In genomic region chr6:108233070-108233469, GRCm38 (mm10) we compare ENCODE assay signal across 11 mouse cellular contexts. TPM values are rescaled to one million over a fixed set of nuclear protein-coding genes. Genes with fewer than 3 reads are reported as not detected.
DNase-seq lines count a peak whose midpoint lies in the region; ATAC-seq and TF ChIP-seq lines count a peak whose summit lies in the region.
"Had no signal": no experiment of that assay in that cellular context is flagged by ENCODE, and none has a peak within 500 bp of the region (broad histone marks: within the 10 kb centered on the region; RNA-seq: fewer than 3 reads in every experiment).

No protein-coding gene starts in this region.

- WGBS in intestine, embryonic 15.5 days, result 36% methylated on average over 6 of the region's 6 CpGs
- 37% methylated on average over 6 of the region's 6 CpGs for WGBS in intestine, postnatal 0 days
- WGBS in heart, adult 2 months, result 4% methylated on average over 6 of the region's 6 CpGs
- 13% methylated on average over 6 of the region's 6 CpGs for WGBS in kidney, adult 2 months

- no peaks in the 10 kb centered on the region for H3K36me3 ChIP-seq in intestine, embryonic 15.5 days
- no peaks in the 10 kb centered on the region for H3K36me3 ChIP-seq in intestine, postnatal 0 days (ENCODE audit: control insufficient read depth, insufficient read depth)
- H3K36me3 ChIP-seq in heart, adult 2 months (ENCODE audit: control insufficient read depth, insufficient read depth, low read length), result peaks cover 13% of the 10 kb centered on the region
- peaks cover under 1% of the 10 kb centered on the region for H3K36me3 ChIP-seq in kidney, adult 2 months (ENCODE audit: control insufficient read depth, insufficient read depth, low read length)

- peak; percentile 87 to 96 for DNase-seq in adrenal gland, adult (ENCODE audit: inconsistent age in 2 of 2, low spot score in 1 of 2)
- DNase-seq in heart, adult 2 months, result peak; percentile 60 to 63
- DNase-seq in kidney, adult 2 months, result peak; percentile 79
- DNase-seq in thymus, postnatal 14 days, result no peak
- DNase-seq in embryo, embryonic 9.5 days (ENCODE audit: extremely low spot score), result no peak
- DNase-seq in cerebellum, postnatal 25 days, result no peak
- DNase-seq: cerebellum, adult 2 months had no signal

- no peak overlapping the region for H3K4me3 ChIP-seq in intestine, embryonic 15.5 days (replicated peaks)
- H3K4me3 ChIP-seq in intestine, postnatal 0 days (ENCODE audit: low read depth, low read length), result no peak overlapping the region
- no peak overlapping the region for H3K4me3 ChIP-seq in heart, adult 2 months
- no peak overlapping the region for H3K4me3 ChIP-seq in kidney, adult 2 months (ENCODE audit: insufficient read depth, low read depth, low read length)

- no peak for TF ChIP-seq CTCF in intestine, postnatal 0 days (IDR thresholded peaks at IDR 0.05; ENCODE audit: low read depth)
- no peak for TF ChIP-seq CTCF in heart, adult 2 months (IDR thresholded peaks at IDR 0.05)
- no peak for TF ChIP-seq CTCF in kidney, adult 2 months (conservative IDR thresholded peaks at IDR 0.05; ENCODE audit: insufficient read depth, insufficient read length, low read depth, low read length)

- no peaks in the 10 kb centered on the region for H3K79me2 ChIP-seq in heart, adult 2 months (replicated peaks; ENCODE audit: control insufficient read depth, insufficient read depth, low read length)

- TF ChIP-seq EP300 in heart, adult 2 months (IDR thresholded peaks at IDR 0.05; ENCODE audit: insufficient read depth, low read depth, low read length), result peak; percentile 65; the same call in 1 of the 2 replicates

- peaks cover 22% of the 10 kb centered on the region for H3K4me1 ChIP-seq in intestine, embryonic 15.5 days (replicated peaks)
- H3K4me1 ChIP-seq in intestine, postnatal 0 days (replicated peaks; ENCODE audit: control insufficient read depth, insufficient read depth, low read length), result no peaks in the 10 kb centered on the region
- peaks cover 38% of the 10 kb centered on the region for H3K4me1 ChIP-seq in heart, adult 2 months (ENCODE audit: control insufficient read depth, insufficient read depth, low read length)
- H3K4me1 ChIP-seq in kidney, adult 2 months (ENCODE audit: control insufficient read depth, insufficient read depth, low read length), result peaks cover 66% of the 10 kb centered on the region

- intact Hi-C loops in heart, adult 2 months (cut with DNase I), result loop anchor here (2.0 to 5.0 kb wide), 2 partner anchors 18 to 94 kb away; no protein-coding TSS in a partner anchor

- H3K9me3 ChIP-seq in intestine, embryonic 15.5 days, result no peaks in the 10 kb centered on the region
- no peaks in the 10 kb centered on the region for H3K9me3 ChIP-seq in intestine, postnatal 0 days (ENCODE audit: control insufficient read depth)

- no peak overlapping the region for H3K4me2 ChIP-seq in intestine, embryonic 15.5 days (replicated peaks)
- no peak overlapping the region for H3K4me2 ChIP-seq in intestine, postnatal 0 days (replicated peaks; ENCODE audit: low read depth)

- H3K9ac ChIP-seq in intestine, embryonic 15.5 days, result no peak overlapping the region
- no peak overlapping the region for H3K9ac ChIP-seq in intestine, postnatal 0 days (ENCODE audit: low read depth, low read length)
- no peak overlapping the region for H3K9ac ChIP-seq in heart, adult 2 months (ENCODE audit: low read depth, low read length)
- H3K9ac ChIP-seq: liver, embryonic 14.5 days had no signal

- peak; percentile 29; the same call in 1 of the 2 replicates for ATAC-seq in intestine, embryonic 15.5 days
- ATAC-seq in intestine, postnatal 0 days, result no peak
- ATAC-seq: inflammation-experienced regulatory T-cells, adult 6 months had no signal

- no peak overlapping the region for H3K27ac ChIP-seq in intestine, embryonic 15.5 days
- H3K27ac ChIP-seq in intestine, postnatal 0 days (ENCODE audit: low read depth, low read length), result no peak overlapping the region
- H3K27ac ChIP-seq in heart, adult 2 months, result peak overlapping the region; percentile 62
- peak overlapping the region; percentile 62 for H3K27ac ChIP-seq in kidney, adult 2 months (ENCODE audit: insufficient read depth, low read depth, low read length)
- H3K27ac ChIP-seq: liver, embryonic 14.5 days had no signal

- no peaks in the 10 kb centered on the region for H3K27me3 ChIP-seq in intestine, embryonic 15.5 days (replicated peaks)
- no peaks in the 10 kb centered on the region for H3K27me3 ChIP-seq in intestine, postnatal 0 days (replicated peaks; ENCODE audit: control insufficient read depth, insufficient read depth, low read length)
- no peaks in the 10 kb centered on the region for H3K27me3 ChIP-seq in heart, adult 2 months (ENCODE audit: control insufficient read depth, insufficient read depth, low read length)
- H3K27me3 ChIP-seq in kidney, adult 2 months (replicated peaks; ENCODE audit: control insufficient read depth, insufficient read depth, low read length), result no peaks in the 10 kb centered on the region

- no peak for TF ChIP-seq POLR2A in heart, adult 2 months (IDR thresholded peaks at IDR 0.05; ENCODE audit: insufficient read depth, low read depth, low read length)
- TF ChIP-seq POLR2A in kidney, adult 2 months (IDR thresholded peaks at IDR 0.05; ENCODE audit: low read depth, low read length), result no peak

RNA-seq across cellular contexts. Expression of gene Itpr1, which starts 20.2 kb away (rescaled TPM):
- 8.4 and 9.0 TPM in 2 replicates for polyA plus RNA-seq in intestine, embryonic 15.5 days (2015; fragmentation: Nextera tagmentation; extraction: Ambion mirVana)
- polyA plus RNA-seq in intestine, postnatal 0 days (2015; fragmentation: Nextera tagmentation; extraction: Ambion mirVana), result 6.4 and 6.9 TPM in 2 replicates
- 10 to 100 TPM; 37.9 to 47.6 TPM for total RNA-seq in heart, adult 2 months (2021)
- polyA plus RNA-seq in heart, adult 2 months (2012; rRNA removed), result 14.0 and 32.8 TPM in 2 replicates
- polyA plus RNA-seq in kidney, adult 2 months (2012; rRNA removed), result 68.2 and 74.5 TPM in 2 replicates

RNA-seq across cellular contexts. Expression of gene Sumf1, which starts 47.7 kb away (rescaled TPM):
- 22.0 and 22.3 TPM in 2 replicates for polyA plus RNA-seq in intestine, embryonic 15.5 days (2015; fragmentation: Nextera tagmentation; extraction: Ambion mirVana)
- polyA plus RNA-seq in intestine, postnatal 0 days (2015; fragmentation: Nextera tagmentation; extraction: Ambion mirVana), result 30.1 and 30.2 TPM in 2 replicates
- total RNA-seq in heart, adult 2 months (2021), result 10 to 100 TPM; 12.1 to 13.5 TPM
- 11.0 and 11.8 TPM in 2 replicates for polyA plus RNA-seq in heart, adult 2 months (2012; rRNA removed)
- polyA plus RNA-seq in kidney, adult 2 months (2012; rRNA removed), result 37.6 and 46.0 TPM in 2 replicates

Comparison
In these comparisons a context has a peak if more than half of its experiments do, and no peak if none do; other contexts are left out.
1. H3K27ac ChIP-seq: peak in heart, adult 2 months (single experiment) and kidney, adult 2 months (single experiment); none in intestine, embryonic 15.5 days (single experiment) and intestine, postnatal 0 days (single experiment).
2. DNase-seq: peak in adrenal gland, adult (2 of 2), heart, adult 2 months (2 of 2) and kidney, adult 2 months (single experiment); none in thymus, postnatal 14 days (single experiment), embryo, embryonic 9.5 days (single experiment) and cerebellum, postnatal 25 days (0 of 2).